Mouse (Mus musculus) cortical plate, adult 2 months (tissue): Measurements from ENCODE around the gene Cbln4.

Source experiments
- CTCF ChIP-seq: fragments of 200-500 bp; IDR thresholded peaks from 2 replicates; pipeline ENCODE4 v1.5.1; 2011; ENCODE audit warnings: mild to moderate bottlenecking, control low read depth, low read length; ENCODE audit not compliant: insufficient read depth; ENCODE audit errors: extremely low read depth
- POLR2A ChIP-seq: fragments of 200-500 bp; IDR thresholded peaks from 2 replicates; pipeline ENCODE4 v1.6.1; 2011; ENCODE audit warnings: mild to moderate bottlenecking, low read length, control low read depth; ENCODE audit not compliant: insufficient read depth; ENCODE audit errors: extremely low read depth

DNA sequence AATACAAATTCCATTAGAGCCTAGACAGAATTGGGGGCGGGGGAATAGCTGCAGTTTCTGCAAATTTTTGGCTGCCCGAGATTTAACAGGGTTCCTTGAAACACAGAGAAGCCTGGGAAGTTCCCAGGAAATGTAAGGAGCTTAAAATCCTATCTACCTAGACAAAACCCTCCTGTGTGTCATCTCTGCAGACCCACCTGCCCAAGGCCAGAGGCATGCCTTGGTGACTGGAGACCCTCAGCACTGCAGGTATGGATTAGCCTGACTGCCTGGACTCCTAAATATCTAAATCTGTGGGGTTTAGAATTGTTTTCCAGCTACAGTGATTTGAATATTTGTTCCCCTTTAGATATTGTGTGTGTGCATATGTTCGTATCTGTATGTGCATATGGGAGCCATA lies 35.3 kb upstream of the Cbln4 start:
- TF ChIP-seq POLR2A (no peak), CTCF (no peak)
